Mouse (Mus musculus): Measurements from ENCODE around the gene Supt4a.

The Supt4a gene

DNA sequence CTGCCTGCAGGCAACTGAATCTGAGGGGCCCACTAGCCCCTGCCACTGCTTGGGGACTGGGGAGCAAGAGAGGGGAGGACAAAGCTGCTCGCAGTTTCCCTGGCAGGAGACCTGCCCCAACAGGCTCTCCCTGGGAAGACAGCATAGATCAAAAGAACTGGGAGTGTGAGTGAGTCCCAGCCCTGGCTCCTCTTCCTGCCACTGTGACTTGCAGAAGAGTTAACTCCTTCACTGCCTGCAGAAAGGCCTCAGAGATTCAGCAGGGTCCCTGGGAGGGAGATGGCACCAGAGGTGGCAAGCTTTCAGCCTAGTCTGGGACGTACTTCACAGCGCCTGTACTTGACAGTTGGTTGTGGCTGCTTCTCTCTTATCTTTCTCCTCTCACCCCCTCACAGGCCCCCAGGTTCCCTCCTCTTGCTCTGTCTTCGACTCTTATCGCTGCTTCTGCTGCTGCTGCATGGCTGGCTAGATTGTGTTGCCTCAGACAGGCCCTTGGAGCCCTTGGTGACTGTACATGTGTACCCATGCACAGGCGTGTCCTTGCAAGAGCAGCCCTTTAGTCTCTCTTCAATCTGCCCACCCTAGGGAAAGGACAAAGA is 11.3 kb upstream of the Supt4a start:
- no peak for ATAC-seq (ENCODE audit: low TSS enrichment)

DNA sequence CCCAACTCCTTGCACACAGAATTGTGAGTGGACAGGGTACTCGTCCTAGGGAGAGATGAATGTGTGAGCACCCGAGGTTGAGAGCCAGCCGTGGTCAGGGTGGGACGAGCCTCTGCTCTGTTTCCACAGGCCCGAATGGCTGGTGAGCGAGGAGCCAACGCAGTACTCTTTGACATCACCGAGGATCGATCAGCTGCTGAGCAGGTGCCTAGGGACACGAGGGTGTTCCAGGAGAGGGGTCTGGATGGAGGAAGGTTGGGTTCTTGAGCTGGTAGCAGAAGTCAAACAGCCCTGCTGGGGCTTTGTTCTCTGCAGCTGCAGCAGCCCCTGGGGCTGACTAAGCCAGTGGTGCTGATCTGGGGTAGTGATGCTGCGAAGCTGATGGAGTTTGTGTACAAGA is 10.3 kb upstream of the Supt4a start:
- no peak for ATAC-seq (ENCODE audit: low TSS enrichment)

DNA sequence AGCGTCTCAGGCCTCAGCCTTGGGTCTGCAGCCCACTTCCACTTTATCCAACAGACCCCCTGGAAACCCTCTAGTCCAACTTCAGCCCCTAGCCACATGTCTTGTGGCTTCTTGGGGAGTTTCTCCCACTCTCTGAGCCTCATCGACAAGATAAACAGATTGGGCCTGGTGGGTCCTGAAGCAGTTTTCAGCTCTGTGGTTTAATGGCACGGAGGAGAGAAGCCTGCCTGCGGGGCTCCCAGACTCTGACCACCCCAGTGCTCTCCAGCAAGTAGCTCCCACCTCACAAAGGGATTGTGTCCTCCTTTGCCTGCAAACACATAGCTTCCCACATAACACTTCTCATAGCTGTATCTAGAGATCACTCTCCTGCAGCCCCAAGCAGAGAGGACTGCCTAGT is 9.9 kb upstream of the Supt4a start:
- ATAC-seq (ENCODE audit: low TSS enrichment): no peak

DNA sequence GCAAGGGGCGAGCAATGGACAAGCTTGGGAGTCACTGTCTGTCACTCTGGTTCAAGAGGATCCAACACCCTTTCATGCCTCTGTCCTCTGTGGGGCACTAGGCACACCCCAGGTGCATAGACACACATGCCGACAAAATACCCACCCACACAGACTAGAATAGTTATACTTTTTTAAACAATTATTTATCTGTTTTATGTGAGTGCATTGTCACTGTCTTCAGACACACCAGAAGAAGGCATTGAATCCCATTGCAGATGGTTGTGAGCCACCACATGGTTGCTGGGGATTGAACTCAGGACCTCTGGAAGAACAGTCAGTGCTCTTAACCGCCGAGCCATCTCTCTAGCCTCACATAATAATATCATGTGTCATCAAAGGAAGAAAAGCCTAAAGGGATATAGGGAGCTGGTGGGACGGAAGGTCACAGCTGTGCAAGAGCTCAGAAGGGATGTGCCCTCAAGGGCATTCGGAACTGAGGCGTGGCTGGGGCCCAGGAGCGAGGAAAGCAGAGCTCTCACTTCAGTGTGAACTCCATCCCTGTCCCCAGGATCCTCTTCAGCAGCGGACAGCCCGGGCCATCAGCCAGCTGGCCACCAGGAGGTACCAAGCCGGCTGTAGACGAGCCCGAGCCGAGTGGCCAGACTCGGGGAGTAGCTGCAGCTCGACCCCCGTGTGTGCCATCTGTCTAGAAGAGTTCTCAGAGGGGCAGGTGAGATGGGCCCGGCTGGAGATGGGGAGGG is 8.3 kb upstream of the Supt4a start:
- ATAC-seq (ENCODE audit: low TSS enrichment): no peak

DNA sequence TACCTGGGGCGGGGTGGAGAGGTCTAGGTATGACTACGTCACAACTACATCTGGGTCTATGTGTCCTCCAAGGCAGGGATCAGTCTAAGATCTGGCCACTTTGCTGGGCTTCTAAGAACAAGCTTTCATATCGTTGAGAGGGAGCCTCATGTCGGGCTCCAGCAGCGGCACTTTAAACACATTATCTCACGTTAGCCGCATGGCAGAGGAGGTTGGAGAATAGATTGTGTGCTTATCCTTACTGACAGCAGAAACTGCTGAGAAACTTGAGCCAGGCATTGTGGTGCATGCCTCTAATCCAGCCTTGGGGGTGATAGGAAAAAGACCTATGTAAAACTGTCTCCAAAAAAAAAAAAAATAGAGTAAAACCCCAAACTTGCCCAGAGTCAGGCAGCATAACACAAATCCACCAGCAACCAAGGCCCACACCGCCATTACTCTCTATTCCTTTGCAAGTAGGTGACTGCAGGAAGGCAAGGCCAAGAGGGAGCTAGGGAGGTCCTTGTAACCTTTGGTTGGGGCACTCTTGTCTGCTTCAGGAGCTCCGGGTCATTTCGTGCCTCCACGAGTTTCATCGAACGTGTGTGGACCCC is 7.7 kb upstream of the Supt4a start:
- no peak for ATAC-seq (ENCODE audit: low TSS enrichment)

DNA sequence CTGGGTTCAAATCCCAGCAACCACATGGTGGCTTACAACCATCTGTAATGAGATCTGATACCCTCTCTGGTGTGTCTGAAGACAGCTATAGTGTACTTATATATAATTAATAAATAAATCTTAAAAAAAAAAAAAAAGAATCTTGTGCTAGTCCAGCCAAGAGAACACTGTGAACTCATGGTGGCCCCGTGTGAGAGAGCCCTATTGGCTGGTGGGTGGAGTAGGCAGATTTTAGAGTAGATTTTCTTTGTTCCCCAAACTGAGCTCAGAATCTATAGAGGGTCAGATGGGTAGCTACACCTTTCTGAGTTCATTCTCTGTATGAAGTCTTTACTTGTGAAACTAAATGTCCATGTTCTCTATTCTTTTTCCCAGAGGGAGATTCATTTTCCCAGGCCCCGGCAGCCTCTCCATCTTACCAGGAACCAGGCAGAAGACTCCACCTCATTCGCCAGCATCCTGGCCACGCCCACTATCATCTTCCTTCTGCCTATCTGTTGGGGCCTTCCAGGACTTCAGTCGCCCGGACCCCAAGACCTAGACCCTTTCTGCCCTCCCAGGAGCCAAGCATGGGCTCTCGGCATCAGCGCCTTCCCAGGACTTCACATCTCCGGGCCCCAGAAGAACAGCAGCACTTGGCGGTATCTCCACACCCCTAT is 6.6 kb upstream of the Supt4a start:
- no peak for ATAC-seq (ENCODE audit: low TSS enrichment)

DNA sequence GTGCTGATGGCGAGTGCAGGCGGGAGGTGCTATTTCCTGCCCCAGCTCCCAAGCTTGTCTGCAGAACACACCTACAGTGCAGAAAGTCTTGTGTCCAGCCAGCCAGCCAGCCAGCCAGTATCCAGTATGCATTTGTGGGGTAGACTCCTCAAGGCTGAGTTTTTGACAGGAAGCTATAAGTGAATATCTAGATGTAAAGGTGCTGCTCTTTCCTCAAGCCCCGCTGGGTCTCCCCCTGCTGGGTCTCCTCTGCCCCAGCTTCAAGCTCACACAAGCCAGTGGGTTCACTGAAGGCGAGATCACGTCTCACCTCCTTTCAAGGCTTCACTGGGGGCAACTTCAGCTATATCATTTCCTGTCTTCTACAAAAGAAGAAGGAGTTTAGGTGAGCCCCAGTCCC is 3.0 kb upstream of the Supt4a start:
- ATAC-seq (ENCODE audit: low TSS enrichment): no peak

DNA sequence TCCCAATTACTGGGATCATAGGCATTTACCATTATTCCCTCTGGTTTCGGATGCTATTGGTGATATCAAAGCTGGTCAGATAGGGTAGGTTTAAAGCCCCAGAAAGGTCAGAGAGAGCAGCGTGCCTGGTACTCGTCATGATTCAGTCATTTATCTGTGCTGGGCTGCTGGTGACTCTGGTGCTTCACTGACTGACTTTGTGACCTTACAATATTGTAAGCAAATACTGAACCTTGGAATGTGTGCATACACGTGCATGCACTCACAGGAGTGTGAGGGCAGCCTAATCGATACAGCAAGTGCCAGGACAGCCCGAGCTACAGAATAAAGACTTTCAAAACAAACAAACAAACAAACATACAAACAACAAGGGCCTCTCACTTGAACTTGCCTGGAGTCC is 1.7 kb upstream of the Supt4a start:
- no peak for ATAC-seq (ENCODE audit: low TSS enrichment)

DNA sequence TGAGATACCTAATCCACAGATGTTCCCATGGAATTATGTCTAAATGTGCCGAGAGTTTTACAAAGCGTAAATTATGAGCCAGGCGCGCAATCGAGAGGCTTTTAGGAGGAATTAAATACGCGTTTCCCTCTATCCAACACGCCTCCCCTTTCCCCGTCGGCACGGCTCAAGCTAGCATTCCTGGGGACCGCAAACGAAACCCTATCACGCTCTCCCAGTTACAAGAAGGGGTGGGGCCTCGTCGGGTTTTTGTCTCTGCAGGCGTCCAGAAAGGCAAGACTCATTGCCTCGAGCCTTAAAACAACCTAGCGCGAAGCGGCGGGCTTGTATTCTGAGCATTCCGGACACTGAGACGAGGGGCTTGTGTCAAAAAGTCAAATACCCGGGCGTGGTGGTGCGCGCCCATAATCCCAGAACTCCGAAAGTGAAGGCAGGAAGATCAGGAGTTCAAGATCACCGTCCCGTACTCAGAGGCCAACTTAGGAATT is 661 bp upstream of the Supt4a start:
- ATAC-seq (ENCODE audit: low TSS enrichment): peak; percentile 51

DNA sequence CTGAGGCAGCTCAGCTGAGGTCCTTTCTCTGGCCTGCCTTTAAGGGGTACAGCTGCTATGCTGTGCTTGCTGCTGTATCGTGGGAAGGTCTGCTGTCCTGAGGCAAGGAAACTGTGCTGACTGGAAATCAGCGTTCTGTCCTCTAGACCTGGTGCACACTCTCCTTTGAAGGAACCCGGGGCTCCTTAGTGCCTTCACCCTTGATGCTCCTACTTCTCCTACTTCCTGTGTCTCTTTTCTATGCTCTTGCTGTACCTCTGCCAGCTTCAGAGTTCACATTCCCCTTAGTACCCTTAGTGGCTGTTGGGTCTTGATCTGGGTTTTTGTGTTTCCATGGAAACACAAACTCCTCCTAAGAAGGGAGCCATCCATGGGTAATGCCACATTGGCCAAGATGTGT is 6.3 kb downstream of the Supt4a start:
- ATAC-seq (ENCODE audit: low TSS enrichment): no peak

DNA sequence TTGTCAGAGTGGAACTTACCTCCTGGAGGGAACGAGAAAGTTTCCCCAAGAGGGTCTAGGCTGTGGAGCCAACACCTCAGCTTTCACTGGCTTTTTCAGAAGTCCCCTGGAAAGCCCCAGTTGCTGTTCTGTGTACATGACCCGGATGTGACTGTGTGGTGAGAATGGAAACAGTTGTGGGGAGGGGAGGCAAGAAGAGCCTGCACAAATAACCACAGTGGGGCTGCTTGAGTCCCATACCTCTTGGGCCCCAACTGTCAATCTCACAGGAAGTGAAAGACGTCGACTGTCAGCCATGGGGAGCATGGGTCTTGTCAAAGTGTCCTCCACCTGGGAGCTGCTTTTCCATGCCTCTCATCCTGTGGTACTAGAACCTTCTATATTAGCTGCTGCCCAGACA is 7.6 kb downstream of the Supt4a start:
- ATAC-seq (ENCODE audit: low TSS enrichment): no peak

DNA sequence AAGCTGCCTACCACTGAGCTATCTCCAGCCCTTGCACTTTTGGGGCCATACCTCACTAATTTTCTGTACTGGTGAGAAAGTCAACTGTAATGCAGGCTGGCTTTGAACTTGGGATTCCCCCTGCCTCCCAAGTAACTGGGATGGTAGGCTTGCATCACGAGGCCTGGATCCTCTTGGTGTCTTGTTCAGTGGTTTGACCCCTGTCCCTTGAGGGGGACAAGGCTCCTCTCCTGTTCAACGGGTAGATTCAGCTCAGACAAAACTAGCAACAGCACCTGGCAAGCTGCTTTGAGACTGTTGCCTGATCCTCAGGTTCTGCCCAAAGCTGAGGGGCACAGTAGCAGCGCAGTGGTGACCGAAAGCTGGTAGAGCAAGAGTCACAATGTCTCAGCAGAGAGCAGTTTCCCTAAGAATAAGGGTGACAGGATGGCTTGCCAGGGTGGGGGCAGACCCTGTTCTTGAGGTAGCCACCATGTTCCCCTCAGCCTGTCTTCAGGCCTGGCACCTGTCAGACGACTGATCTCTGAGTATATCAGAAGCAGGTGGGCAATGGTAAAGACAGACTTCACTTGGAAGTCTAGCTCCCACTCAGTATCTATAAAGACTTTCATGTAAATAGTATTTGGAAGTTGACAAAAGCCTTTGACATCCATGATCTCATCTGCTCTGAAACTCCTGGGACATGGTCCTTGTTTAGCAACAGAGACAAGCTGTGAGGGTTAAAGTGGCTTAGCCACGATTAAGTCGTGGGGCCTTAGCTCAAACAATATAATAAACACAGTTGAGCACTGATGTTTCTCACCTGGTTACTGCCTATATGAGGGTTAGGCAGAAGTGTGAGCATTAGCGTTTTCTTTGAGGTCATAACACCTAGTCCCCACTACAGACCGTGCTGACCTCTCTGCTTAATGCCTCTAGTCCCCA is 8.5 kb downstream of the Supt4a start:
- ATAC-seq (ENCODE audit: low TSS enrichment): no peak

DNA sequence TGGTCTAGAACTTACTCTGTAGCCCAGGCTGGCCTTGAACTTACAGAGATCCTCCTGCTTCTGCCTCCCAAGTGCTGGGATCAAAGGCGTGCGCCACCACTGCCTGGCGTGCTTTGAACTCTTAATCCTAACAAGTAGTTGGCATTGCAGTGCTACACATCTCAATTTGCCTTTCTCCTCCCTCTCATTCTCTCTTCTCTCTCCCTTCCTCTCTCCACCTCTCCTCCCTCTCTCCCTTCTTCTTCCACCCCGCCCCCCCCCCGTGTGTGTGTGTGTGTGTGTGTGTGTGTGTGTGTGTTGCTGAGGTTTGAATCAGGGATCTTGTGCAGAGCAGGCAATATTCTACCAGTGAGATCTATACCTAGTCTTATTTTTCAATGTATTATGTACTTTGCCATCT is 10.0 kb downstream of the Supt4a start:
- ATAC-seq (ENCODE audit: low TSS enrichment): no peak

DNA sequence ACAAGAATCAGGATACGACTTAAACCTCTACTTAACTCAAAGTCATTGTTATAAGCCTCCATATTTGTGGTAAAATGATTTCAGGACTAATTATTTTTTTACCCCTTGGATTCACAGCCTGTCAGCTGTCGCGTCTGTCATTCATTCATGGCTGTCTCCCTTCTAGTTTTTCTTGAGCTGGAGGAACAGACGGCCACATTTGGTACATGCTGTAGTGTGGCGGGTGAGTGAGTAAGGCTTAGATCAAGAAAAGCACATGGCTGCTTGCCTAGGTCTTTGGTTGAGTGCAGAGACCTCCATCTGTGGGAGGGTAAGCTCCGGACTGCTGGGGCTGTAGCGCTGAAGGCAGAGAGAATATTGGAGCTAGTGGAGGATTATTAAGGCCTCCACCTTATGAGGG is 10.4 kb downstream of the Supt4a start:
- ATAC-seq (ENCODE audit: low TSS enrichment): no peak

DNA sequence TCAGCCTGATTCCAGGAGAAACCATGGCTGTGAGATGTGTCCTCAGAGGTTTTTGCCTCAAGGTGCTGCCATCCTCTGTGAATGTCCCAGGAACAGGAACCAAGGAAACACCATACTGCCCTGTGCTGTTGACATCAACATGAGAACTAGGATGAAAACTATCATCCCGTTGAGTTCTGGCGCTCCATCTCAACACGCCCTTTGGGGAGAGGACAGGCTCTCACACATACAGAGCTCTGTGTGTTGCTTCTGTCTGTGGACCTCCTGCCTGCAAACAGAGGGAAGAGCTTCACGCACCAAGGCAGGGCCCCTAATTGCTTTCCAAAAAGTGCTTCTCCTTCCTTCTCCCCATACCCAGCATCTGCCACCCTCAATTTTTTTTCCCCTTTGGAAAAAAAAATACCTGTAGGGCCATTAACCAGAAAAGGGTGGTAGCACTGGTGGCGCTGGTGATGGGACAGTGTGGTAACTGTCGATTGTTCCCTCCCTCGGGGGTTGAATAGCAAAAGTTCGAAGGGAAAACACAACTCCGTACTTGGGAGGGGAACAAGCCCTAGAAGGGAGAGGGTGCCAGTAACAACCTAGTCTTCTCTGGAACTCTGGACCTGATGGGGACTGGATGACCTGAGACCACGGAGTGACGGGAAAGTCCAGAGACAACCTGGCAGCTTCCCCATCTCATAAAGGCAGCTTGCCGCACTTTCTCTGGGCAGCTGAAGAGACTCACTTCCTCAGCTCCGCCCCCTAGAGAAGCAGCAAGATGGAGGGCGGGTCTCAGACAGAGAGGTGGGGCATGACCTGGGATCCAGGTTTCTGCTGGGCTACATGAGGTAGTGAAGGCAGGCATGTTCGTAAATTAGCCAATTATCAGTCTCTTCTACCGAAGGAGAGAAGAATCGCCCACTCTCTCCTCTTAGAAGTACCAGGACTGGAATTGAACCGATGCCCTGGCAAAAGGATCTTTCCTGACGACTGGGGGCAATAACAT is 11.1 kb downstream of the Supt4a start:
- no peak for ATAC-seq (ENCODE audit: low TSS enrichment)

DNA sequence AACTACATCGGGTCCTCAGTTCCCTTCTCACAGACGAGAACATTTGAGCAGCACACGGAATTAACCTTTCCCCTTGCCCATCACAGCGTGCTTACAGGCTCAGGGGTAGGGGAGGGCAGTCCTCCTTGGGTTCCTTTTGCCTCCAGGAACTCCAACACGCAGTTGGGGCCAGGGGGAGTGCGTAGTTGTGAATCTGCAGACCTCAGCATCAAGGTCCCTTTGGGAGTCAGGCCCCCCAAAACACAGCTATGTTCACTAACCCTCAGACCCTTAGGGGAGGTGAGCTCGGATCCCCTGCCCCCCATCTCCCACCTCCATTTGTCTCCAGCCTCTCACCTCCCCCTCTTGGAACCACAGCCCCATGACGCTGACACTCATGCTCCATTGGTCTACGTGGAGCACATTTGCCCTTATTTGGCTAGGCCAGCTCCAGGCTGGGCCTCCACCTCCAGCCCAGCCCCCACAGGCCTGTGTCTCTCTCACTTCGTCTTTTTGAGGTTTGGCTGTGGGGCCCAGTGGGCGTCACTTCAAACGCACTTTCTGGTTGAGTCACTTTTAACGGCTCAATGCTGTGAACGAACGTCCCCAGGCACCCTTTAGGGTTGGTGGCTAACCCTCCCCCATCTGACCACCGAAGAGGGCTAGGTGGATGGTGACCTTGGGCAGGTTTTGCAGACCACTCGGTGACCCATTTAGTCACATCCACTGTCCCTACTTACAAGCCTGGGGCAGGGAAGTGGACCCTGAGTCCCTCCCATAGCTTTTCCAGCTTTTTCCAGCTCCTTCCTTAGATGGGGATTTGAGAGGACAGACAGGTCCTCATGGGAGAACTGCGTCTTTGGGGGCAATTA is 12.1 kb downstream of the Supt4a start:
- ATAC-seq (ENCODE audit: low TSS enrichment): peak; percentile 41; the same call in 1 of the 2 replicates

DNA sequence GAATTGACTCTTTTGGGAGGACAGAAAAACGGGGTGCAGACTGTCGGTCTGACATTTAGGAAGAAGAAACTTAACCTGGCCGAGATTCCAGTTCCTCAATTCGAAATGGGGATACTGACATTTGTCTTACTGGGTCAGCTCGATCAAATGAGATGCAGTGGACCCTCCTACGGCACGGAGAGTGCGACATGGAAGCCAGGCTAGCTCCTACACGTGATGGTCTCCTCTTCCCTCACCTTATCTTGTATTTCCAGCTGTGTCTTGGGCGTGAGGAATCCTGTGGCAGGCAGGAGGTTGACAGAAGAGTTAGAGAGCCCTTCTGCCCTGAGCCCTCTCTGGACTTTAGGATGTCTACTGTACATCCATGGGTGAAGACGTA is 12.7 kb downstream of the Supt4a start:
- no peak for ATAC-seq (ENCODE audit: low TSS enrichment)

DNA sequence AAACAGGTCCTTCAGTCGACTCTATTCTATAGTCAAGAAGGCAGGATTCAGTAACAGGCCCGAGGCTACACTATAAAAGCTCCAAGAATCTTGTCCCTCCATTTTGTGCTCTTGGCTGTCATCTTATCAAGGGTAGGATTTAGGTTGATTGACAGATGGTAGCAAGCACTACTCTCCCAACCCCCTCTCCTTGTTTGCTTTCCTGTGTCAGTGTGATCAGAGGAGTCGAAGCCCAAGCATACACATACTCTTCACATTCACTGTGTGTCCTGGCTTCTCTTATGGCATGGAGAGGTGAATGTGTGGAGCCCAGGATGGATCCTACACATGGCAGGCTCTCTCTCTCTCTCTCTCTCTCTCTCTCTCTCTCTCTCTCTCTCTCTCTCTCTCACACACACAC is 13.2 kb downstream of the Supt4a start:
- no peak for ATAC-seq (ENCODE audit: low TSS enrichment)

DNA sequence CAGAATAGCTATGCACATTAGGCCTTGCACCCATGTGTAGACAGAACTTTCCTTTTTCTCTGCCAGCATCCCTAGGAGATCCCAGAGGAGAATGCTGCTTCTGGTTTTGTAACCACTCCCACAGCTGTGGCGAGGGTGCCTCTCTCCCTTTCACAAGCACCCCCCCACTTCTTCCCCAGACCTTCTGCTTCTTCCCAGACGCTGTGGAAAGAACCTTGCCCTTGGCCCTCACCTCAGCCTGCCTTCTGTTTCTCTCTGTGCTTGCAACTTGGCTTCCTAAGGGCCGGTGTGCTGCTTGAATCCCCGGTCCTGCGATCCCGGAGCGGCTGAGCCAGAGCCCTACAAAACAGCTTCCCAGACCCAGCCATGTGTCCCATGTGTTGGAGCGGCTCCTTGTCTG is 13.7 kb downstream of the Supt4a start:
- no peak for ATAC-seq (ENCODE audit: low TSS enrichment)
